Mouse (Mus musculus) neural tube, embryonic 12.5 days (tissue): ENCODE results near the gene Rtel1. TPM values are rescaled to one million over a fixed set of nuclear protein-coding genes. Genes with fewer than 3 reads are reported as not detected.

Source experiments
- ATAC-seq: fragments of 200-750 bp; cut with Nextera tagmentation; 2 replicates; pipeline ENCODE4 v1.8.0; 2017; ENCODE audit warnings: low read depth, mild to moderate bottlenecking, moderate TSS enrichment, moderate library complexity; ENCODE audit not compliant: low FRiP score
- H3K27ac ChIP-seq: fragments of 300-500 bp; sonication (generic); 2 replicates; pipeline ENCODE4 v1.5.1; 2016
- H3K27me3 ChIP-seq: fragments of 300-500 bp; sonication (generic); replicated peaks from 2 replicates; pipeline ENCODE4 v1.6.1; 2016; ENCODE audit warnings: mild to moderate bottlenecking
- H3K36me3 ChIP-seq: fragments of 300-500 bp; sonication (generic); 2 replicates; pipeline ENCODE4 v1.6.1; 2016; ENCODE audit warnings: mild to moderate bottlenecking
- H3K4me1 ChIP-seq: fragments of 300-500 bp; sonication (generic); 2 replicates; pipeline ENCODE4 v1.6.1; 2016
- H3K4me2 ChIP-seq: fragments of 300-500 bp; sonication (generic); replicated peaks from 2 replicates; pipeline ENCODE4 v1.6.1; 2016; ENCODE audit warnings: mild to moderate bottlenecking
- H3K4me3 ChIP-seq: fragments of 300-500 bp; sonication (generic); 2 replicates; pipeline ENCODE4 v1.5.1; 2016
- H3K9ac ChIP-seq: fragments of 300-500 bp; sonication (generic); 2 replicates; pipeline ENCODE4 v1.6.1; 2016; ENCODE audit warnings: mild to moderate bottlenecking
- H3K9me3 ChIP-seq: fragments of 300-500 bp; sonication (generic); 2 replicates; pipeline ENCODE4 v1.6.1; 2016; ENCODE audit warnings: mild to moderate bottlenecking
- WGBS: fragments of 180-500 bp; shearing (Covaris S2); methylation state at CpG from one replicate; pipeline ENCODE4 v1.1.7; 2016; 5-methylcytosine and 5-hydroxymethylcytosine counted together
- polyA plus RNA-seq: library from polyadenylated mRNA; unstranded; fragments of >200 nt; fragmentation: Nextera tagmentation; extraction: Ambion mirVana; gene quantifications from 2 replicates; pipeline ENCODE4 v1.2.1, GENCODE M21; 2016

The Rtel1 gene
- polyA plus RNA-seq, 1 experiment from 2014 or later, result 49.0 TPM

DNA sequence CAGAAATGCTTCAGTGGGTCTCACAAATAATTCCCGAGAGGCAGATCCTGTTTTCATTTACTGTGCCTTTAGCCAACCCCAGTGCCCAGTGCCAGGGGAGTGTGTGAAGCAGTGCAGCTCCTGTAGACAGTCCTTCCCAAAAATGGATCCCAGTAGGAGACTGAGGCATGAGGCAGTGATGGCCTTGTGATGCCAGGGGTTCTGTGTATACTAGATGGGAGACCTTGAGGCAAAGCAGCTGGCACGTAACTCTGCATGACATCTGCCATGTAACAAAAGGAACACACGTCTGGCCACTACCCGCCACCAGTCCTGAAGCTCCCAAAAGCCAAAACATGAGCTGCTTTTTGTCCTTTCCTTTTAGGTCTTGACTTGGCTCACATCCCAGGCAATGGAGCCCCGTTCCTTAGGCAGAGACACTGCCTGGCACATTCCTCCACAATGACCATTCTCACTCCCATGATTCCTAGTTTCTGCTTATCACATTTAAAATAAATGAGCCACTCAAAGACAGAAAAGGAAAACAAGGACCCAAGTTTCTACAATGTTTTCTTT lies 77.7 kb downstream of the Rtel1 start:
- Histone ChIP-seq H3K9me3 (no peaks in the 10 kb centered on the region), H3K27me3 (no peaks in the 10 kb centered on the region), H3K4me1 (no peaks in the 10 kb centered on the region), H3K9ac (no peak overlapping the region), H3K4me3 (no peak overlapping the region), H3K27ac (no peak overlapping the region), H3K4me2 (no peak overlapping the region), H3K36me3 (peaks cover 11% of the 10 kb centered on the region; the same call in 1 of the 2 replicates)
- 79% methylated on average over 5 of the region's 5 CpGs for WGBS
- ATAC-seq, result no peak

DNA sequence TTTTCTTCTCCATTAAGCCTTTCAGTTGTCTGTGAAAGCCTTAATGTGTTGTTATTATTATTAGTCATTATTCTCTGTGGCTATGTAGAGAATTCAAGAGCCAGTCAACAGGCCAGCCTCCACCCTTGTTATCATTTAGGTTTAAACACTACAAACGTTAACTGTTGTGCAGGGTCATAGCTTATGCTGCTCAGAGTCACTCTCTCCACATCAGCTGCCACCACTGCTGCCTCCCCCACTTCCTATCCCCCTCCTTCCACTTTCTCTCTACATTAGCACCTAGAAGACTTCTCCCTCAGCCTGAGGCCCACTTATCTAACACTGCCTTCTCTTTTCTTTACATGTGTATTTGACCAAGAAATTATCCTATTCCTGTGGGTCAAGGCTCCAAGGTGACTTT lies 82.0 kb downstream of the Rtel1 start:
- no peak for ATAC-seq
- Histone ChIP-seq H3K9me3 (no peaks in the 10 kb centered on the region), H3K36me3 (no peaks in the 10 kb centered on the region), H3K4me2 (no peak overlapping the region), H3K27me3 (no peaks in the 10 kb centered on the region), H3K4me3 (no peak overlapping the region), H3K9ac (no peak overlapping the region), H3K4me1 (no peaks in the 10 kb centered on the region), H3K27ac (no peak overlapping the region)
- 30% methylated on average over 1 of the region's 1 CpGs for WGBS

DNA sequence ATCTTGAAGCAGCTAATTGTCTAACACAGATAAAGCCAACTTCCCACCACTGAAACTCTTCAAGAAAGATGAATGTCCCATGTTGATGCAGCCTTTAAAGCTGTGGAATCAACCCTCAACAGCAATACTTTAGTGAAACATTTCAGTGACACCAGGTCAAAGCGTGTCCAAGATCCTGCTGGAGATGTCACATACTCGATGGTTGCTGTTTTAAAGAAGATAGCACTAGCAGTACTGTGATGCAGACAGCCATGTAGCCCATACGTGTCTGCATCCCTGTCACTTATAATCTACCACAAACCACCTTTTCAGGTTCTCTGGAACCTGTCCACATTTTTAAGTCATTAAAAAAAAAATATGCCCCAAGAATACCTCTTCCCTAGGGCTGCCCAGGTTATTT lies 84.2 kb downstream of the Rtel1 start:
- H3K4me1 ChIP-seq, result no peaks in the 10 kb centered on the region
- H3K27ac ChIP-seq, result no peak overlapping the region
- 94% methylated on average over 3 of the region's 3 CpGs for WGBS

More for the DNA sequence above, 84.2 kb downstream of the Rtel1 start:
- Histone ChIP-seq H3K27me3 (no peaks in the 10 kb centered on the region), H3K4me2 (no peak overlapping the region), H3K4me3 (no peak overlapping the region), H3K36me3 (no peaks in the 10 kb centered on the region), H3K9ac (no peak overlapping the region), H3K9me3 (no peaks in the 10 kb centered on the region)
- ATAC-seq, result no peak

Other genes with a start within 250 kb of the Rtel1 start
- 39.0 and 41.6 TPM in 2 replicates for gene Kcnq2, start 184.4 kb upstream of the Rtel1 start, polyA plus RNA-seq
- gene Eef1a2, start 162.7 kb upstream of the Rtel1 start, polyA plus RNA-seq, result 2.8 and 3.4 TPM in 2 replicates
- gene Ppdpf, start 132.5 kb upstream of the Rtel1 start, polyA plus RNA-seq, result 424 and 444 TPM in 2 replicates
- gene Ptk6, start 117.0 kb upstream of the Rtel1 start, polyA plus RNA-seq, result not detected in 2 replicates
- 0.11 and 0.18 TPM in 2 replicates for gene Srms, start 106.6 kb upstream of the Rtel1 start, polyA plus RNA-seq
- gene Fndc11, start 99.7 kb upstream of the Rtel1 start, polyA plus RNA-seq, result not detected in 2 replicates
- gene Helz2, start 77.7 kb upstream of the Rtel1 start, polyA plus RNA-seq, result 0.43 and 0.70 TPM in 2 replicates
- 20.6 and 21.4 TPM in 2 replicates for gene Gmeb2, start 31.7 kb upstream of the Rtel1 start, polyA plus RNA-seq
- gene Stmn3, start 5.2 kb upstream of the Rtel1 start, polyA plus RNA-seq, result 649 and 671 TPM in 2 replicates
- 69.8 and 74.4 TPM in 2 replicates for gene Zgpat, start 45.2 kb downstream of the Rtel1 start, polyA plus RNA-seq
- 79.6 and 82.7 TPM in 2 replicates for gene Arfrp1, start 45.7 kb downstream of the Rtel1 start, polyA plus RNA-seq
- gene Lime1, start 60.3 kb downstream of the Rtel1 start, polyA plus RNA-seq, result 36.8 and 41.8 TPM in 2 replicates
- gene Zbtb46, start 139.7 kb downstream of the Rtel1 start, polyA plus RNA-seq, result 26.8 and 27.2 TPM in 2 replicates
- 0.14 TPM in 1 of 2 replicates, not detected in the other for gene Abhd16b, start 173.5 kb downstream of the Rtel1 start, polyA plus RNA-seq
- 127 and 130 TPM in 2 replicates for gene Tpd52l2, start 177.4 kb downstream of the Rtel1 start, polyA plus RNA-seq
- gene Dnajc5, start 200.7 kb downstream of the Rtel1 start, polyA plus RNA-seq, result 141 and 147 TPM in 2 replicates